Mouse (Mus musculus) lung, adult 2 months (tissue): Measurements from ENCODE around the gene Rps3a1.

Source experiments
- CTCF ChIP-seq: fragments of 200-500 bp; IDR thresholded peaks from 2 replicates; pipeline ENCODE4 v1.5.1; 2011; ENCODE audit warnings: mild to moderate bottlenecking, low read length, control low read depth; ENCODE audit not compliant: insufficient read depth
- POLR2A ChIP-seq: fragments of 200-500 bp; IDR thresholded peaks from 2 replicates; pipeline ENCODE4 v1.6.1; 2011; ENCODE audit warnings: low read depth, mild to moderate bottlenecking, control low read depth, low read length, borderline replicate concordance; ENCODE audit errors: extremely low read depth

DNA sequence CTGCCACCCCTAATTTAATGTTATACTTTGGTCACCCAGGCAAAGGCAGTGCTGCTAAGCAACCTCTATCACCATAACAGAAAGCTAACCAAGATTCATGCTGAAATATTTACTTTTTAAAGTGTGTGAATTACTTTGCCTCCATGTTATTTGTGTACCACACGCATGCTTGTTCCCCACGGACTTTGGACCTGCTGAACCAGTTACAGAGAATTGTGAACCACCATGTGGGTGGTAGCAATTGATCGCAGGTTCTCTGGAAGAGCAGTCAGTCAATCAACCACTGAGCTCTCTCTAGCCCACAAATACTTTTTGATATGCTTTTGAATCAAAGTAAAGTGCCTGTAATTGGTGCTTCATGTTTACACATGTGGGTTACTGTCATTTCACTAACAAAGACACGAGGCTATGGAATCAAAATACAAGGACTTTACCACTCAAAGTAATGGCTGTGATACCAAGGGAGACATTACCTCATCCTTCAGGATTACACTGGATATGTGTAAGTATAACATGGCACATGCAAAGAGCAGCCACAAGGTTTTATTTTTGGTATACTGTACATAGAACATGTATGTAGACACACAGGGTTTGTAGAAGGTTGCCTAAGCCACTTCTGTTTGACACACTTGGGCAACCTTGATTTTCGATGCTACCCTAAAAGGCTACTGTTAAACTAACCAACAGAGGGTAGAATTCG lies 7.4 kb downstream of the Rps3a1 start:
- no peak for TF ChIP-seq CTCF
- no peak for TF ChIP-seq POLR2A
